Mouse (Mus musculus): ENCODE measurements around the gene Gna13. TPM values are rescaled to one million over a fixed set of nuclear protein-coding genes. Genes with fewer than 3 reads are reported as not detected.

Gna13 gene
- polyA plus RNA-seq, 1 experiment: 4.0 TPM

- TF ChIP-seq GATA1 (IDR thresholded peaks at IDR 0.05; ENCODE audit: low read length): no peak
- no peak for TF ChIP-seq TAL1 (IDR thresholded peaks at IDR 0.05; ENCODE audit: low read length)
- no peaks in the 10 kb centered on the region for H3K4me1 ChIP-seq (ENCODE audit: control insufficient read depth)
- H3K9me3 ChIP-seq (ENCODE audit: control insufficient read depth, low read length): no peaks in the 10 kb centered on the region
- H3K4me3 ChIP-seq (replicated peaks): no peak overlapping the region
- no peaks in the 10 kb centered on the region for H3K27me3 ChIP-seq (ENCODE audit: control insufficient read depth)
- no peaks in the 10 kb centered on the region; the same call in 1 of the 2 replicates for H3K36me3 ChIP-seq (ENCODE audit: control insufficient read depth)
These were observed 43.8 kb downstream of the Gna13 start for GRCm38 (mm10) chr11:109406431-109406830.

DNA sequence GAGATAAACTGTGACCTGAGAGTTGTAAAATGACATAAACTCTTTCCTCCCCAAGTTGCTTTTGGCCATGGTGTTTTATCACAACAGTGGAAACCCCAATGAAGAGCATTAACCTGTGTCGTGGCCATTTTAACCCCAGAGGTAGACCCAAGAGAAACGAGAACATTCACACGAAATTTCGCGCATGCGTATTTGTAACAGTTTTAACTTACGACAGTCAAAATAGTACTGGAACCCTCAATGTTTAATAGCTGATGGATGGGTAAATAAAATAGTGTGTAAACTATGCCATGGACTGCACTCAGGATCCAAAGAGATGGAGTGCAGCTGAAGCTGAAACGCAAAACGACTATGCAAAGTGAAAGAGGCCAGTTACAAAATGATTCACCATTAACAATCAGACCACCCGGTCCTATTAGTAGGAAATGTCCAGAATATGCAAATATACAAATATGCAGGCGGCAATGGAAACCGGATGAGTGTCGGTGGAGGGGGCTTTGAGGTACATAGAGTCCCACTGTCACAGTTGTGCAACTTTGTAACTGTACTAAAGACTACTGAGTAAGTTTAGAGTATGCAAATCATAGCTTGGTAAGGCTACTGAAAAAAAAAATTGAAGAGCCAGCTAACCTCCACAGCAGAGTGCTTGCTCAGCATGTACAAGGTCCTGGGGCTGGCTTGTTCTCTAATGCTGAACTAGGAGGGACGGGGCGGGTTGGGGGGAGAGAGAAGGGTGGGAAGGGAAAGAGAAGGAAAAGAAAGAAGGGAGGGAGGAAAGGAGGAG, 47.8 kb downstream of the Gna13 start:
- Histone ChIP-seq H3K36me3 (ENCODE audit: control insufficient read depth) (no peaks in the 10 kb centered on the region), H3K4me3 (replicated peaks) (no peak overlapping the region), H3K9me3 (ENCODE audit: control insufficient read depth, low read length) (no peaks in the 10 kb centered on the region), H3K4me1 (ENCODE audit: control insufficient read depth) (no peaks in the 10 kb centered on the region), H3K27me3 (ENCODE audit: control insufficient read depth) (no peaks in the 10 kb centered on the region)
- TF ChIP-seq TAL1 (IDR thresholded peaks at IDR 0.05; ENCODE audit: low read length) (no peak), GATA1 (IDR thresholded peaks at IDR 0.05; ENCODE audit: low read length) (no peak)

DNA sequence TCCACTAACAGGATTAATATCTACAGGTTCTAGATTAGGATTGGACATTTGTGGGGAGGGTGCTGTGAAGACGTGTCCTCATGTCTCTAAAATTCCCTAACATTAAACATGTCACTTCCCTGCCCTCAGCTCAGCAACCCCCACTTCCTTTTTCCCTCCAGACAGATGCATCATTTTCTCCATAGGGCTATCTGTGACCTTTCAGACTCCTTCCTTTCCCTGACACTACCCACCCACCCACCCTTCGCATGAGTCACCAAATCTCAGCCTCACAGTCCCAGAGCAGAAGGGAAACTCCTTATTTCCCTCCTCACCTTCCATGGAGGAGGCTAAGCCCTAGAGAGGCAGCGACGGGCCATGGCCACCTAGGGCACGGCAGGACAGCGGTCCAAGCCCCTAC, 51.0 kb downstream of the Gna13 start, which contains the start of gene 9930022D16Rik:
TSS of gene 9930022D16Rik (plus strand) at position 301 of the 400 bp plus-strand sequence.
- H3K4me3 ChIP-seq (replicated peaks): no peak within 1 kb of the TSS
- H3K4me1 ChIP-seq (ENCODE audit: control insufficient read depth): no peaks in the 10 kb centered on the region

GRCm38 (mm10) chr11:109414802-109415201, 52.2 kb downstream of the Gna13 start:
- TF ChIP-seq TAL1 (IDR thresholded peaks at IDR 0.05; ENCODE audit: low read length) (no peak), GATA1 (IDR thresholded peaks at IDR 0.05; ENCODE audit: low read length) (no peak)
- Histone ChIP-seq H3K27me3 (ENCODE audit: control insufficient read depth) (peaks cover 3% of the 10 kb centered on the region), H3K4me3 (replicated peaks) (no peak overlapping the region), H3K36me3 (ENCODE audit: control insufficient read depth) (no peaks in the 10 kb centered on the region), H3K4me1 (ENCODE audit: control insufficient read depth) (peaks cover 1% of the 10 kb centered on the region; the same call in 1 of the 2 replicates), H3K9me3 (ENCODE audit: control insufficient read depth, low read length) (no peaks in the 10 kb centered on the region)

More for the DNA sequence above, 51.0 kb downstream of the Gna13 start, which contains the start of gene 9930022D16Rik:
- no peaks in the 10 kb centered on the region for H3K9me3 ChIP-seq (ENCODE audit: control insufficient read depth, low read length)
- TF ChIP-seq GATA1 (IDR thresholded peaks at IDR 0.05; ENCODE audit: low read length) (no peak), TAL1 (IDR thresholded peaks at IDR 0.05; ENCODE audit: low read length) (no peak)
- no peaks in the 10 kb centered on the region for H3K27me3 ChIP-seq (ENCODE audit: control insufficient read depth)
- no peaks in the 10 kb centered on the region for H3K36me3 ChIP-seq (ENCODE audit: control insufficient read depth)

DNA sequence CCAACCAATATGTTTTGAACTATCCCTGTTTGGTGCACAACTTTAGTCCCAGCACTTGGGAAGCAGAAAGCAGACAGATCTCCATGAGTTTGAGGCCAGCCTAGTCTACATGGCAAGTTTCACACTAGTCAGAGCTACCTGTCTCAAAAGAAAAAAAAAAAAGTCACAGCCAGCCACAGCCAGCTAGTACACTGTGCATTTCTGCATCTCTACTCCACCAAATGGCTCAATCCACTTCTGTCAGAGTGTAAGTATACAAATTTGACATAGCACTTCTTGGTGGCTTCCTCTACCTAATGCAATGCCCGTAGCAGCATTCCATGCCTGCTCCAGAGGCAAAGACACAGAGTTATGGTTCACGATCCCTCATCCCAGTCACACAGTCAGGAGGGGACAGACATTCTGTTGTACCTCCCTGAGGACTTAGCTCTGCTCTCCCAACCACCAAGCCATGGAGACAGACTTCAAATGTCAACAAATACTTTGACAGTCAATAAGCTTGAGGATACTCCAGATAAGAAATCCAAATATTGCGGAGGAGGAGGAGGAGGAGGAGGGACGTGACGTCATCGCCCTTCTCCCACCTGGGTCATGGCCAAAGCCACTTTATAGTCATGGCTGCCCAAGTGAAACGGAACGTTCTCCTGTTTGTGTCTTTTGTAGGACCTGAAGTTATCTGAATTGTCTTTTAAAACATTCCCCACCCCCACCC, 54.2 kb downstream of the Gna13 start:
- Histone ChIP-seq H3K27me3 (ENCODE audit: control insufficient read depth) (peaks cover 6% of the 10 kb centered on the region), H3K4me3 (replicated peaks) (no peak overlapping the region), H3K36me3 (ENCODE audit: control insufficient read depth) (no peaks in the 10 kb centered on the region), H3K9me3 (ENCODE audit: control insufficient read depth, low read length) (no peaks in the 10 kb centered on the region), H3K4me1 (ENCODE audit: control insufficient read depth) (peaks cover 4% of the 10 kb centered on the region; the same call in 1 of the 2 replicates)
- TF ChIP-seq TAL1 (IDR thresholded peaks at IDR 0.05; ENCODE audit: low read length): no peak
- no peak for TF ChIP-seq GATA1 (IDR thresholded peaks at IDR 0.05; ENCODE audit: low read length)

GRCm38 (mm10) chr11:109417472-109418040, 54.9 kb downstream of the Gna13 start:
- H3K4me1 ChIP-seq (ENCODE audit: control insufficient read depth): peaks cover 4% of the 10 kb centered on the region; the same call in 1 of the 2 replicates
- TF ChIP-seq TAL1 (IDR thresholded peaks at IDR 0.05; ENCODE audit: low read length) (no peak), GATA1 (IDR thresholded peaks at IDR 0.05; ENCODE audit: low read length) (no peak)

DNA sequence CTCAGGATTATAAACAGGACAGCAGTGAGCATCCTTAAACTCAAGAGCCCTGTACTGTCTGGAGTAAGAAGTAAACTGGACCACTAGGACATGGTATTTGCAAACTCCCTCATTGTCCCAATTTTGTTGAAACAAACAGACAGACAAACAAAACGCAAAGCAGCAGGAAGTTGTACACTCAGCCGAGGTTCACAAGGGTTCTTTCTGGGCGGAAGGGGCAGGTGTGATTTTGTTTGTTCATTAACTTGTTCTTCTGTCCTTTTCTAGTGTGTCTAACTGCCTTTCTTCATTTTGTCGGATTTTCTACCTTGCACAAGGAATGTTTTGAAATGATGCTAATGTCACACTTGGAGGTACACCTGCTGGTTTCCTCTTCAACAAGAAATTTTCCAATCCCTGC, 56.8 kb downstream of the Gna13 start:
- Histone ChIP-seq H3K9me3 (ENCODE audit: control insufficient read depth, low read length) (peaks cover 4% of the 10 kb centered on the region), H3K4me1 (ENCODE audit: control insufficient read depth) (peaks cover 4% of the 10 kb centered on the region; the same call in 1 of the 2 replicates), H3K27me3 (ENCODE audit: control insufficient read depth) (peaks cover 6% of the 10 kb centered on the region), H3K36me3 (ENCODE audit: control insufficient read depth) (no peaks in the 10 kb centered on the region), H3K4me3 (replicated peaks) (no peak overlapping the region)
- no peak for TF ChIP-seq TAL1 (IDR thresholded peaks at IDR 0.05; ENCODE audit: low read length)
- TF ChIP-seq GATA1 (IDR thresholded peaks at IDR 0.05; ENCODE audit: low read length): no peak

More at GRCm38 (mm10) chr11:109417472-109418040, 54.9 kb downstream of the Gna13 start:
- Histone ChIP-seq H3K4me3 (replicated peaks) (no peak overlapping the region), H3K27me3 (ENCODE audit: control insufficient read depth) (peaks cover 6% of the 10 kb centered on the region), H3K36me3 (ENCODE audit: control insufficient read depth) (no peaks in the 10 kb centered on the region), H3K9me3 (ENCODE audit: control insufficient read depth, low read length) (peaks cover 4% of the 10 kb centered on the region)

DNA sequence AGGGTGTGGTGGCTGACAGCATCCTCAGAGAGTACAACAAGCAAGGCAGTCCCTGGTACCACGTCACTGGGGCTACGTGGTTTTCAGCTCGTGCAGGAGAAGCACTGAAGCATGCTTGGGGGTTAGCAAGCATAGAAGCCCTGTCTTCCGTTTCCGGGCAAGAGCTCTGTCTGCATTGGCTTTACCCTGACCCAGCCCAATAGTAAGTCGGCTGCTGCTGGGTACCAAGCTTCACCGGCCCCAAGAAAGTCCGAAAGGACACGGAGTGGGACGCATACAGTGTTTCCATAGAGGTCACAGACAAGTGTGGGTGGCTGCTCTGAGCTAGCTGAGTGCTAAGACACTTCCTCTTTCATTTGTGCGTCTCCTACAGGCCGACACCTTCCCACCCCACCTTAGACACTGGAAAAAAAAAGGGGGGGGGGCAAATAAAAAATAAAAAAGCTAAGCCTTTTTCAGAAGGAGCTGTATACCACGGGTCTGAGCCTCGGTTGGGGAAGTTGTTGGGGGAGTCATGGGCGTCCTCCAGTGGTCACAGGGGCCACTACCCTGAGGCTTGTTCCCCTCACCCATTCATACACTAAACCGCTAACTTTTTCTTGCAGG, 57.4 kb downstream of the Gna13 start:
- H3K27me3 ChIP-seq (ENCODE audit: control insufficient read depth): peaks cover 6% of the 10 kb centered on the region
- H3K4me3 ChIP-seq (replicated peaks): no peak overlapping the region
- H3K9me3 ChIP-seq (ENCODE audit: control insufficient read depth, low read length): peaks cover 4% of the 10 kb centered on the region
- H3K36me3 ChIP-seq (ENCODE audit: control insufficient read depth): no peaks in the 10 kb centered on the region
- H3K4me1 ChIP-seq (ENCODE audit: control insufficient read depth): peaks cover 6% of the 10 kb centered on the region
- TF ChIP-seq TAL1 (IDR thresholded peaks at IDR 0.05; ENCODE audit: low read length) (no peak), GATA1 (IDR thresholded peaks at IDR 0.05; ENCODE audit: low read length) (no peak)
